Mouse (Mus musculus): ENCODE data around the gene Rtl1.
A peak's percentile ranks its signal among the peaks of the same experiment; 100 is the strongest.

GRCm38 (mm10) chr12:109608576-109609440 lies 8.7 kb upstream of the Rtl1 start:
- TF ChIP-seq CTCF (IDR thresholded peaks at IDR 0.05; ENCODE audit: extremely low read depth, insufficient read depth, insufficient read length, insufficient replicate concordance) (peak; percentile 37; the same call in 1 of the 2 replicates), POLR2A (IDR thresholded peaks at IDR 0.05; ENCODE audit: low read depth, low read length) (no peak)

Measured in spleen, adult 2 months (tissue).